Mouse (Mus musculus): Measurements from ENCODE around the gene Usp36. TPM values are rescaled to one million over a fixed set of nuclear protein-coding genes. Genes with fewer than 3 reads are reported as not detected.
A peak's percentile ranks its signal among the peaks of the same experiment; 100 is the strongest.

The Usp36 gene
- polyA plus RNA-seq, 1 experiment from 2014 or later, result 13.5 TPM

- H3K27ac ChIP-seq (ENCODE audit: low read length), result no peak overlapping the region
- WGBS, result 1% methylated on average over 16 of the region's 16 CpGs
- ATAC-seq (replicated peaks; ENCODE audit: extremely low read depth, insufficient read depth, low FRiP score), result no peak
- H3K36me3 ChIP-seq (ENCODE audit: control insufficient read depth, insufficient read depth), result peaks cover 18% of the 10 kb centered on the region
- H3K27me3 ChIP-seq (ENCODE audit: control insufficient read depth, insufficient read depth, low read length), result no peaks in the 10 kb centered on the region
- H3K9ac ChIP-seq (ENCODE audit: low read length), result peak overlapping the region; percentile 87
- H3K4me2 ChIP-seq (ENCODE audit: low read depth, low read length), result peak overlapping the region; percentile 83
- H3K9me3 ChIP-seq (replicated peaks; ENCODE audit: control insufficient read depth, low read length), result no peaks in the 10 kb centered on the region
- H3K4me3 ChIP-seq (ENCODE audit: low read length), result peak overlapping the region; percentile 70
- H3K4me1 ChIP-seq (ENCODE audit: control insufficient read depth, insufficient read depth, low read length), result peaks cover 12% of the 10 kb centered on the region
Measured at GRCm38 (mm10) chr11:118289037-118289511, 970 bp downstream of the Usp36 start.

GRCm38 (mm10) chr11:118287573-118287972 is 2.5 kb downstream of the Usp36 start:
- H3K36me3 ChIP-seq (ENCODE audit: control insufficient read depth, insufficient read depth), result peaks cover 31% of the 10 kb centered on the region
- H3K9ac ChIP-seq (ENCODE audit: low read length), result no peak overlapping the region
- H3K9me3 ChIP-seq (replicated peaks; ENCODE audit: control insufficient read depth, low read length), result no peaks in the 10 kb centered on the region
- no peak overlapping the region for H3K27ac ChIP-seq (ENCODE audit: low read length)
- WGBS, result 92% methylated on average over 9 of the region's 9 CpGs
- H3K4me2 ChIP-seq (ENCODE audit: low read depth, low read length), result no peak overlapping the region
- no peak overlapping the region for H3K4me3 ChIP-seq (ENCODE audit: low read length)
- no peak for ATAC-seq (replicated peaks; ENCODE audit: extremely low read depth, insufficient read depth, low FRiP score)
- H3K4me1 ChIP-seq (ENCODE audit: control insufficient read depth, insufficient read depth, low read length), result peaks cover 12% of the 10 kb centered on the region
- H3K27me3 ChIP-seq (ENCODE audit: control insufficient read depth, insufficient read depth, low read length), result no peaks in the 10 kb centered on the region

- Histone ChIP-seq H3K36me3 (ENCODE audit: control insufficient read depth, insufficient read depth) (peaks cover 43% of the 10 kb centered on the region), H3K27me3 (ENCODE audit: control insufficient read depth, insufficient read depth, low read length) (no peaks in the 10 kb centered on the region), H3K4me2 (ENCODE audit: low read depth, low read length) (no peak overlapping the region), H3K9me3 (replicated peaks; ENCODE audit: control insufficient read depth, low read length) (no peaks in the 10 kb centered on the region), H3K4me1 (ENCODE audit: control insufficient read depth, insufficient read depth, low read length) (peaks cover 12% of the 10 kb centered on the region), H3K9ac (ENCODE audit: low read length) (no peak overlapping the region), H3K27ac (ENCODE audit: low read length) (no peak overlapping the region), H3K4me3 (ENCODE audit: low read length) (no peak overlapping the region)
- 88% methylated on average over 9 of the region's 9 CpGs for WGBS
- ATAC-seq (replicated peaks; ENCODE audit: extremely low read depth, insufficient read depth, low FRiP score), result no peak
Measured at GRCm38 (mm10) chr11:118286434-118286833, 3.6 kb downstream of the Usp36 start.

- Histone ChIP-seq H3K4me3 (ENCODE audit: low read length) (no peak overlapping the region), H3K9ac (ENCODE audit: low read length) (no peak overlapping the region), H3K4me2 (ENCODE audit: low read depth, low read length) (no peak overlapping the region), H3K27ac (ENCODE audit: low read length) (no peak overlapping the region), H3K9me3 (replicated peaks; ENCODE audit: control insufficient read depth, low read length) (no peaks in the 10 kb centered on the region), H3K36me3 (ENCODE audit: control insufficient read depth, insufficient read depth) (peaks cover 45% of the 10 kb centered on the region), H3K27me3 (ENCODE audit: control insufficient read depth, insufficient read depth, low read length) (no peaks in the 10 kb centered on the region), H3K4me1 (ENCODE audit: control insufficient read depth, insufficient read depth, low read length) (peaks cover 12% of the 10 kb centered on the region)
- no peak for ATAC-seq (replicated peaks; ENCODE audit: extremely low read depth, insufficient read depth, low FRiP score)
- 69% methylated on average over 13 of the region's 13 CpGs for WGBS
Measured at GRCm38 (mm10) chr11:118285791-118286190, 4.3 kb downstream of the Usp36 start.

- Histone ChIP-seq H3K36me3 (ENCODE audit: control insufficient read depth, insufficient read depth) (peaks cover 78% of the 10 kb centered on the region), H3K9me3 (replicated peaks; ENCODE audit: control insufficient read depth, low read length) (no peaks in the 10 kb centered on the region), H3K27me3 (ENCODE audit: control insufficient read depth, insufficient read depth, low read length) (no peaks in the 10 kb centered on the region), H3K9ac (ENCODE audit: low read length) (no peak overlapping the region), H3K4me1 (ENCODE audit: control insufficient read depth, insufficient read depth, low read length) (no peaks in the 10 kb centered on the region), H3K4me3 (ENCODE audit: low read length) (no peak overlapping the region), H3K4me2 (ENCODE audit: low read depth, low read length) (no peak overlapping the region), H3K27ac (ENCODE audit: low read length) (no peak overlapping the region)
- 92% methylated on average over 3 of the region's 3 CpGs for WGBS
- ATAC-seq (replicated peaks; ENCODE audit: extremely low read depth, insufficient read depth, low FRiP score), result no peak
Measured at GRCm38 (mm10) chr11:118280218-118280617, 9.8 kb downstream of the Usp36 start.

- H3K27me3 ChIP-seq (ENCODE audit: control insufficient read depth, insufficient read depth, low read length), result no peaks in the 10 kb centered on the region
- no peak for ATAC-seq (replicated peaks; ENCODE audit: extremely low read depth, insufficient read depth, low FRiP score)
- no peak overlapping the region for H3K27ac ChIP-seq (ENCODE audit: low read length)
- H3K4me3 ChIP-seq (ENCODE audit: low read length), result no peak overlapping the region
- no peak overlapping the region for H3K4me2 ChIP-seq (ENCODE audit: low read depth, low read length)
- no peak overlapping the region for H3K9ac ChIP-seq (ENCODE audit: low read length)
- no peaks in the 10 kb centered on the region for H3K4me1 ChIP-seq (ENCODE audit: control insufficient read depth, insufficient read depth, low read length)
- H3K9me3 ChIP-seq (replicated peaks; ENCODE audit: control insufficient read depth, low read length), result no peaks in the 10 kb centered on the region
- 84% methylated on average over 7 of the region's 7 CpGs for WGBS
- H3K36me3 ChIP-seq (ENCODE audit: control insufficient read depth, insufficient read depth), result peaks cover 68% of the 10 kb centered on the region
Measured at GRCm38 (mm10) chr11:118276328-118276727, 13.7 kb downstream of the Usp36 start.

- H3K9ac ChIP-seq (ENCODE audit: low read length), result no peak overlapping the region
- H3K36me3 ChIP-seq (ENCODE audit: control insufficient read depth, insufficient read depth), result peaks cover 76% of the 10 kb centered on the region
- no peak for ATAC-seq (replicated peaks; ENCODE audit: extremely low read depth, insufficient read depth, low FRiP score)
- H3K4me2 ChIP-seq (ENCODE audit: low read depth, low read length), result no peak overlapping the region
- no peaks in the 10 kb centered on the region for H3K27me3 ChIP-seq (ENCODE audit: control insufficient read depth, insufficient read depth, low read length)
- no peak overlapping the region for H3K27ac ChIP-seq (ENCODE audit: low read length)
- H3K9me3 ChIP-seq (replicated peaks; ENCODE audit: control insufficient read depth, low read length), result no peaks in the 10 kb centered on the region
- no peaks in the 10 kb centered on the region for H3K4me1 ChIP-seq (ENCODE audit: control insufficient read depth, insufficient read depth, low read length)
- WGBS, result 92% methylated on average over 9 of the region's 9 CpGs
- no peak overlapping the region for H3K4me3 ChIP-seq (ENCODE audit: low read length)
Measured at GRCm38 (mm10) chr11:118275092-118275491, 15.0 kb downstream of the Usp36 start.

- H3K4me2 ChIP-seq (ENCODE audit: low read depth, low read length), result no peak overlapping the region
- H3K9me3 ChIP-seq (replicated peaks; ENCODE audit: control insufficient read depth, low read length), result no peaks in the 10 kb centered on the region
- no peak overlapping the region for H3K9ac ChIP-seq (ENCODE audit: low read length)
- H3K4me3 ChIP-seq (ENCODE audit: low read length), result no peak overlapping the region
- H3K27me3 ChIP-seq (ENCODE audit: control insufficient read depth, insufficient read depth, low read length), result no peaks in the 10 kb centered on the region
- no peaks in the 10 kb centered on the region for H3K4me1 ChIP-seq (ENCODE audit: control insufficient read depth, insufficient read depth, low read length)
- peaks cover 73% of the 10 kb centered on the region for H3K36me3 ChIP-seq (ENCODE audit: control insufficient read depth, insufficient read depth)
- no peak for ATAC-seq (replicated peaks; ENCODE audit: extremely low read depth, insufficient read depth, low FRiP score)
- WGBS, result 96% methylated on average over 3 of the region's 3 CpGs
- no peak overlapping the region for H3K27ac ChIP-seq (ENCODE audit: low read length)
Measured at GRCm38 (mm10) chr11:118269827-118270226, 20.2 kb downstream of the Usp36 start.

- H3K4me3 ChIP-seq (ENCODE audit: low read length), result no peak overlapping the region
- H3K27ac ChIP-seq (ENCODE audit: low read length), result no peak overlapping the region
- no peak overlapping the region for H3K4me2 ChIP-seq (ENCODE audit: low read depth, low read length)
- 81% methylated on average over 7 of the region's 7 CpGs for WGBS
- H3K9ac ChIP-seq (ENCODE audit: low read length), result no peak overlapping the region
- H3K4me1 ChIP-seq (ENCODE audit: control insufficient read depth, insufficient read depth, low read length), result no peaks in the 10 kb centered on the region
- H3K27me3 ChIP-seq (ENCODE audit: control insufficient read depth, insufficient read depth, low read length), result no peaks in the 10 kb centered on the region
- no peaks in the 10 kb centered on the region for H3K9me3 ChIP-seq (replicated peaks; ENCODE audit: control insufficient read depth, low read length)
- no peak for ATAC-seq (replicated peaks; ENCODE audit: extremely low read depth, insufficient read depth, low FRiP score)
- H3K36me3 ChIP-seq (ENCODE audit: control insufficient read depth, insufficient read depth), result peaks cover 78% of the 10 kb centered on the region
Measured at GRCm38 (mm10) chr11:118266666-118267046, 23.4 kb downstream of the Usp36 start.
